13 mouse cellular contexts compared by ENCODE assay signal in genomic region chr17:11352778-11353552, GRCm38 (mm10).
DNase-seq lines count a peak whose midpoint lies in the region; ATAC-seq lines count a peak whose summit lies in the region.
"Had no signal": no experiment of that assay in that cellular context is flagged by ENCODE, and none has a peak within 500 bp of the region (broad histone marks: within the 10 kb centered on the region; RNA-seq: fewer than 3 reads in every experiment).

No protein-coding gene starts in this region.

- no peak for ATAC-seq in hindbrain, embryonic 12.5 days (ENCODE audit: low FRiP score)
- no peak for ATAC-seq in midbrain, embryonic 13.5 days
- ATAC-seq: inflammation-experienced regulatory T-cells, adult 6 months; Patski had no signal

- no peaks in the 10 kb centered on the region for H3K9me3 ChIP-seq in hindbrain, embryonic 12.5 days (replicated peaks)
- no peaks in the 10 kb centered on the region for H3K9me3 ChIP-seq in midbrain, embryonic 13.5 days
- H3K9me3 ChIP-seq: neural tube, embryonic 12.5 days had no signal

- H3K9ac ChIP-seq in hindbrain, embryonic 12.5 days = no peak overlapping the region
- H3K9ac ChIP-seq in midbrain, embryonic 13.5 days (replicated peaks) = no peak overlapping the region
- H3K9ac ChIP-seq: neural tube, embryonic 12.5 days had no signal

- DNase-seq in adrenal gland, adult (ENCODE audit: inconsistent age in 2 of 2, low spot score in 1 of 2) = peak; percentile 20 to 55
- DNase-seq in adrenal gland, postnatal 4 days (ENCODE audit: low spot score in 2 of 2) = no peak
- peak; percentile 41 for DNase-seq in layer of hippocampus, adult 11-12 months (ENCODE audit: low spot score)
- no peak for DNase-seq in layer of hippocampus, postnatal 25 days (ENCODE audit: extremely low spot score in 1 of 2, low spot score in 1 of 2)
- peak; percentile 4 for DNase-seq in adrenal gland, postnatal 25 days
- peak; percentile 9 for DNase-seq in gonadal fat pad, adult 2 months (ENCODE audit: low read depth)
- DNase-seq: embryo, embryonic 11 days; gastrocnemius, postnatal 10 days had no signal

- H3K4me2 ChIP-seq in hindbrain, embryonic 12.5 days (replicated peaks) = no peak overlapping the region
- H3K4me2 ChIP-seq in midbrain, embryonic 13.5 days (replicated peaks) = no peak overlapping the region
- H3K4me2 ChIP-seq: neural tube, embryonic 12.5 days had no signal

- WGBS in hindbrain, embryonic 12.5 days = 38% methylated on average over 1 of the region's 1 CpGs
- WGBS in midbrain, embryonic 13.5 days = 51% methylated on average over 1 of the region's 1 CpGs

- H3K4me3 ChIP-seq in hindbrain, embryonic 12.5 days = no peak overlapping the region
- H3K4me3 ChIP-seq in midbrain, embryonic 13.5 days (replicated peaks) = no peak overlapping the region
- H3K4me3 ChIP-seq: neural tube, embryonic 12.5 days had no signal

- H3K27me3 ChIP-seq in hindbrain, embryonic 12.5 days = no peaks in the 10 kb centered on the region
- H3K27me3 ChIP-seq in midbrain, embryonic 13.5 days = no peaks in the 10 kb centered on the region
- H3K27me3 ChIP-seq: neural tube, embryonic 12.5 days; Patski had no signal

- H3K4me1 ChIP-seq in hindbrain, embryonic 12.5 days = no peaks in the 10 kb centered on the region
- H3K4me1 ChIP-seq in midbrain, embryonic 13.5 days (replicated peaks) = no peaks in the 10 kb centered on the region
- H3K4me1 ChIP-seq: neural tube, embryonic 12.5 days had no signal

- H3K36me3 ChIP-seq in hindbrain, embryonic 12.5 days = no peaks in the 10 kb centered on the region
- H3K36me3 ChIP-seq in midbrain, embryonic 13.5 days = no peaks in the 10 kb centered on the region
- H3K36me3 ChIP-seq: neural tube, embryonic 12.5 days had no signal

- no peak overlapping the region for H3K27ac ChIP-seq in hindbrain, embryonic 12.5 days
- no peak overlapping the region for H3K27ac ChIP-seq in midbrain, embryonic 13.5 days
- H3K27ac ChIP-seq: neural tube, embryonic 12.5 days had no signal

Comparison
In these comparisons a context has a peak if more than half of its experiments do, and no peak if none do; other contexts are left out.
1. DNase-seq: peak in adrenal gland, adult (2 of 2), layer of hippocampus, adult 11-12 months (single experiment), adrenal gland, postnatal 25 days (single experiment) and gonadal fat pad, adult 2 months (single experiment); none in adrenal gland, postnatal 4 days (0 of 2) and layer of hippocampus, postnatal 25 days (0 of 2).